Mouse (Mus musculus): ENCODE results near the gene Pcdh15.

GRCm38 (mm10) chr10:74335412-74335811, 1236.3 kb downstream of the Pcdh15 start:
- no peak for TF ChIP-seq EP300 (IDR thresholded peaks at IDR 0.05; ENCODE audit: low read depth in 1 of 2, low read length in 2 of 2)
- TF ChIP-seq CTCF (IDR thresholded peaks at IDR 0.05 in 2 of 3, conservative IDR thresholded peaks at IDR 0.05 in 1 of 3; ENCODE audit: control insufficient read depth in 1 of 3, insufficient read depth in 1 of 3, low read depth in 2 of 3, low read length in 3 of 3, poor library complexity in 1 of 3, severe bottlenecking in 1 of 3): no peak
- no peak for TF ChIP-seq MAX (IDR thresholded peaks at IDR 0.05; ENCODE audit: low read length)
- TF ChIP-seq ZMIZ1 (IDR thresholded peaks at IDR 0.05; ENCODE audit: low read depth, low read length): no peak
- no peak for TF ChIP-seq TAL1 (IDR thresholded peaks at IDR 0.05; ENCODE audit: low read length)
- TF ChIP-seq GABPA (IDR thresholded peaks at IDR 0.05; ENCODE audit: low read depth, low read length): no peak
- no peak for TF ChIP-seq ZNF384 (IDR thresholded peaks at IDR 0.05; ENCODE audit: low read depth, low read length)
- TF ChIP-seq ETS1 (IDR thresholded peaks at IDR 0.05; ENCODE audit: low read depth, low read length): no peak
- no peak for TF ChIP-seq UBTF (IDR thresholded peaks at IDR 0.05; ENCODE audit: borderline replicate concordance, insufficient read depth, low read depth, low read length)
- no peak for TF ChIP-seq GATA1 (IDR thresholded peaks at IDR 0.05; ENCODE audit: low read depth, low read length)

Data from MEL (cell line).